Mouse (Mus musculus) R1 (cell line): ENCODE results near the gene Otx2.

Experiments used
- DNase-seq: peaks from one replicate; pipeline ENCODE4 v3.0.0-alpha.2; 2018; ENCODE audit warnings: low read depth, low spot score

The Otx2 gene

GRCm38 (mm10) chr14:48669541-48670257, 3.9 kb downstream of the Otx2 start:
- peak; percentile 12 for DNase-seq

DNA sequence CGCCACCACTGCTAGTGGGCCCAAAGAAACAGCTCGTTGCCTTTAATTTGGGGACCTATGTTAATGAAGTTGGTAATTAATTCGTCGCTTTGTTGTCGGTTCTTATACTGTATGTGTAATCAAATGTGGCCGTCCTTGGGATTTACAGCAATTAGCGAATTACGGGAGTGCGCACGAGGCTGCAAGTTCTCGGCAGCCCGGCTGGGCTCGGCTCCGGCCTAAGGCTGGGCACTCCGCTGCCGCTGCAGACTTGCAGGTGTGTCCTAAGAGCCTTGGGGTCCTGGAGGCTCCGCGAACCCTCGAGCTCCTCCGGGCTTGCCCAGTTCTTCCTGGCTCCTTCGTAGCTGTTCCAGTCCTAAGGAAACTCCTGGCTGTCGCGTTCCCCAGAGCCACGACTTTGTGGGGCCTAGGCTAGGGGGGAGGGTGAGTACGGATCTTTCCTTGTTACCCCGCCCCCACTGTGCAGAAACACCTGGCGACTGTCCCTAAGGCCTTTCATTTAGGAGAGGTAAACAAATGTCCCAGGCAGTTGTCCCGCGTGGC, 4.8 kb downstream of the Otx2 start:
- DNase-seq = peak; percentile 50

DNA sequence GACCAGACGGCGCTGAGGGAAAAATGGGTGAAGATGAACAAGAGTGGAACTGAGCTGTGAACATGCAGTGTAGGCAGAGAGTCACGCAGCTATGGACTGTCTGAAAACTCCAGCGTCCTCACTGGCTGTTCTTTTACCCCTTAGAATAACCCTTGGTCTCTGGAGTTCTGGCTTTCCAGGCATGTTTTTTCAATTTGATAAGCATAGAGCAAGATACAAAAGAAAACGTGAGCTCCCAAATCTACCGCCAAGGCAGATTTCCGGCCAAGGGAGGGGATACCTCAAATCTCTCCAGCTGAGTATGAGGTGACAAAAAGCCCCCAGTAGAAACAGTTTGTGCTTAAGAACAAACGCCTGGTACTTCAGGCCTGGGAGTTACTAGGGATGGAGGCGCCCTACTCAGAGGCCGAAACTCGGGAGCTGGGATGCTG, 5.6 kb downstream of the Otx2 start:
- no peak for DNase-seq

- DNase-seq = no peak
Observed at GRCm38 (mm10) chr14:48667396-48667795, 6.2 kb downstream of the Otx2 start.

DNA sequence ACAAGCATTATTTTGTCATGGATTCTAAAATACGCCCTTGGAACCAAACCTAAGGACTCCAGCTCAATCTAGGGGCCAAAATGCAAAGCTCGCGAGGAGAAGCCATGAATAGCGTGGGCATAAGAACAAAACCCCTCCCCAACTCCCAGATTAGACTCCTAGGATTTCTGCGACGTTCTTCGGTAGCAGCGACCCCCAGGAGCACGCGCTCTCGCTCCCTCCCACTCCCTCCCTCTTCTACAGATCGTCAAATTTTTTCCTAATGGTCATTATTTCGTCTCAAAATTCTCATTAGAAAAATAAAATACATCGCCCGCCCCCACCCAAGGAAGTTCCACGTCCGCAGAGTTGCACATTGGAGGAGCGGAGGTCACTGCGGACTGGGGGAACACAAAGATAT, 6.8 kb downstream of the Otx2 start:
- peak; percentile 72 for DNase-seq

DNA sequence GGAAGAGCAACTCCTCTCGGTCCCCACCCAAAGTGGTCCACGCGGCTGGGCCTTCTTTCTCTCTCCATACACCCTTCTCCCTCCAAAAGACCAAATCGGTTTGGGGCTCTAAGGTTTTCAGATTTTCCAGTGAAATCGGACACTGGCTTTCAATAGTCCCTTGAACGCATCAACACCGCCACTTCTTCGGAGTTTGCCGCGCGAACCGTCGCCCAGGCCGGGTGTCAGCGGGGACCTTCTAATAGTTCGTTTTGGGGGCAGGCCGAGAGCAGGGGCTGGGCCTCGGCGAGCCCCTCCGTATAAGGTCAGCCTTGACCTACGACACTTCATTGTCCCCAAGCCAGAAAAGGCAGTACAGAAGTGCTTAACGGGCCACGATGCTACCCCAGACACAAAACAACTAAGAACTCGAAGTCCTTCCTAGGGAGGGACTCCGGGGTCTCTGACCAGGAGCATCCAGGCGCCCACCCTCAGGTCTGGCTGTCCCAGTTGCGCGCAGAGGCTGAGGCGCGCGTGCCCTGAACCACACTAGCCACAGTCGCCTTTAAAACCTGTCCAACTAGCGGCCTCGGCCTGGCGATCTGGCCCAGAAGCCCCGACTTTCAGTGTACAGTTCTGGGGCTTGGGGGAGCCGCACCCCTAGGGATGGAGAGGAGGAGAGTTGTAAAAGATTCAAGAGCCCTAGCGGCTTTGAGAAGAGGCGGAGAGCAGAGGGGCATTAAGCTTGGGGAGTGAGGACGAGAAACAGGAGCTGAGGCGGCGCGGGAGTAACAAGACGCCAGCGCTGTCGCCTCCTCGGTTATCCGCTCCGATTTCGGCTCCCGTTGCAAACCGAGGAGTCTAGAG, 7.6 kb downstream of the Otx2 start:
- peak; percentile 78 for DNase-seq

DNA sequence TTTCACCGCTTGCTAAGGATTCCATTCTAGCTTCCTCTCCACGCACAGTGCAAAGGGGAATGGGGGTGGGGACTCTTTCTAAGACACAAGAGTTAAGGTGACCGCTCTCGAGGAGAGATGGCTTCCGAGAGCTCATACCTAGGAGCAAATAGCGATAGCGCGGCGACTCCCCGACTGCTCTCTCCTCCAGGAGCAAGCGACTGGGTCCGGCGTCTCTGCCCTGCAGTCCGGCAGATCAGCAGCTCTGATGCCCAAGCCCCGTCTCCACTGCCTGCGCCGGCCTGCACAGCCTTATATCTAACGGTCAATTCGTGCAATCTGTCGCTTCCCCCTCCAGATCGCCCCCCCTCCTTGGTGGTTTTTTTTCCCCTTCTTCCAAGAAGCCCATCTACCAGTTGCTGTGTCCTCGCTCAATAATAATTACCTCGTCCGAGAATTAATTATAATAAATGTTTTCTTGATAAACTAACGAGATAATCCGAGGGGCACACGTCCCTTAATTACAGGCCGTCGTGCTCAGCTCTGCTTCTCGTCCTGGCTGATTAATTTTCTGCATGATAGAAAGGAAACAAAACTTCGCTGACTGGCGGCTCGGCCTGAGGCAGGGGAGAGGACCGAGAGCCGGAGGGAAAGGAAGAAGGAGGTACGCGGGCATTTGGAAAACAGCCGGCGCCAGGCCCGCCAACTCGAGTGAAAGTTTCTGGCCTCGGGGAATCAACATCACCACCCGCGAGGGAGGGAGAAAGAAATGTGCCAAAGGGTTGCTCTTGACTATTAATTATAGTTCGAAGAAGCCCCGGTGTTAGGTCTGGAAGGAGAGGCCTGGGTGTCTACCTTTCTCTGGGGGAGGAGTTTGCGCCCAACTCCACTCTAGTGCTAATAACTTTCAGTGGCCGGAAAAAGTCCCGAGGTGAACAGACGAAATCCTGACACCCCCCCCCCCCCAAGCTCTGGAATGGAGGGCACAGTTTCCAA, 8.5 kb downstream of the Otx2 start:
- DNase-seq = peak; percentile 72

DNA sequence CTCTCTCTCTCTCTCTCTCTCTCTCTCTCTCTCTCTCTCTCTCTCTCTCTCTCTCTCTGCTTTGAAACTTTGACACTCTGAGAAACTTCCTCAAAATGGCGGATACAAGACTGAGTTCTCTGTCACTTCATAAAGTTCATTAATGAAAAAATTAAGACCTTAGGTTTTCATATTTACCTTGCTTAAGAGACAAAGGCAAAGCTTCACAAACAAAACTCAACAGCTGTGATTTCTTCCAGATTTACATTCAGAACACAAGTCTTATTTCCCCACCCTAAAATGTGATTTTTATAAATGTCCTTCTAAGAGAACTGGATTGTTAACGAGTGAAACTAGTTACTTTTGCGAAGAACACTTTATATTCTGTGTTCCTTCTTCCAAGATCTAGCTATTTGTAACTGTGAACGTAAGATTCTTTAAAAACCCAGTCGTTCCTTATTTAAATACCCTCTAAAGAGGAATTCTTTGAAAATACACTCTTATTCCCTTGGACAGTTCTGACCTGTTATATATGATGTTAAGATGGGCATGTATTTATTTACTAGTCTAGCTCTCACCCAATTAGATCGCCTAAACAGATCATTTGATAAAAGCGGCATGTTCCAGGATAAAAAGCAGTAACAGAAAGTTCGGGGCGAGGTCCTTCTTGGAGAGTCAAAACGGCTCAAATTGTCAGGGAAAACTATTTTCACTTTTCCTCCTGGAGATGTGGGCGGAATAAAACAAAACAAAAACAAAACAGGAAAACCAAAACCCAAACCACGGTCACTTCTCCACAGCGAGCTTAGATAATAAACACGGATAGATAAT, 9.4 kb downstream of the Otx2 start:
- no peak for DNase-seq

DNA sequence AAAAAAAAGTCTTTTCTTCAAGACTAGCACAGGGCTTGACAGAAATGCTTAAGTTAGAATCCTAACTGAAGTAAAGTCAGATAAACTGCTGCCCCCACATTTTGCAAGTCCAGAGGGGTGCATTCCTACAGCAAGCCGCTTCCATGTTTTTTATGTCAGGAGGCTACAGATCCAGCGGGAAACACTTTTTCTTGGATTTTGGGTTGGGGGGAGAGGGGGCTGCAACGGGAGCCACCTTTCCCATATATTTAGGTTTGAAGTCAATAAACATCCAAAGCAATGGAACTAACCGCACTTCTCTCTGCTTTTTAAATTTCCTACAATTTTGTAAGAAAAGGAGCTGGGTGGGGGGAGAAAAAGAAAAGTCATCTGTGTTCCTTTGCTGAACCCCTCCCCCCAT, 10.1 kb downstream of the Otx2 start:
- DNase-seq = no peak

- DNase-seq = peak; percentile 83
Observed at GRCm38 (mm10) chr14:48662568-48663236, 10.9 kb downstream of the Otx2 start.

DNA sequence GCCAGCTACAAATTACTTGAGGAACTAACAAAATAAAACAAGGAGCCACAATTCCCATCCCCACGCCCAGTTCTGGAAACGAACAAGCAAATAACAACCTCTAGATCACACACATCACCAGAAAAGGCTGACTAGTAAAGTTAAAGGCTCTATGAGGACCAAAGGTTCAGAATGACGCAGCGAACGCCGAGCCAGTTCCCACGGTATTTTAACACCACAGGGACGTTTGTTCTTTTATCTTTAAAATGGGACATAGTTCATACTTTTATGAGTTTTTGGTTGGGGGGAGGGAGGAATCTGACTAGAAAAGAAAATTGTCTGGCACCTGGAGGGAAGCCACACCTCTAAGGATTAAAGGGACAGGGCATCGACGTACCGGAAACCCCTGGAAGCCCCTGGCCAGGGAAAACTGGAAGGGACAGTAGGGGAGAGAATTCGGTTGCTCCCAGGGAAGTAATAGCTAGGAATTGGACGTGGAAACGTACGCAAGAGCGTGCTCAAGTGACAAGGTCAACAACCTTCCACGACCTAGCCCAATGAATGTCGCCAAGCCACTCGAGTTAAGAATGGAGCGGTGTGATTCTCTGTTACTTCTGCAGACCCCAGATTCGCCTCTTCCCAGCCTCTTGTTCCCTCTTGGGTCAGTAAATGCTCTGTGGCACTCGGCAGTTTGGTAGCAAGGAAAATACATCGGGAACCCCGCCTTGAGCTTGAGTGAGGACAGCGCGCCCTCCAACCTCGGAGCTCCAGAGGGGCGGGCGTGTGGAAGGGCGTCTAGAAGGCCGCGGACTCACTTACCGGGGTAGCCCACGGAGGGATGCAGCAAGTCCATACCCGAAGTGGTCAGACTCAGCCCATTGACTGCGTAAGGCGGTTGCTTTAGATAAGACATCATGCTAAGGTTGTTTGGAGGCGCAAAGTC, 11.7 kb downstream of the Otx2 start:
- DNase-seq = peak; percentile 37

DNA sequence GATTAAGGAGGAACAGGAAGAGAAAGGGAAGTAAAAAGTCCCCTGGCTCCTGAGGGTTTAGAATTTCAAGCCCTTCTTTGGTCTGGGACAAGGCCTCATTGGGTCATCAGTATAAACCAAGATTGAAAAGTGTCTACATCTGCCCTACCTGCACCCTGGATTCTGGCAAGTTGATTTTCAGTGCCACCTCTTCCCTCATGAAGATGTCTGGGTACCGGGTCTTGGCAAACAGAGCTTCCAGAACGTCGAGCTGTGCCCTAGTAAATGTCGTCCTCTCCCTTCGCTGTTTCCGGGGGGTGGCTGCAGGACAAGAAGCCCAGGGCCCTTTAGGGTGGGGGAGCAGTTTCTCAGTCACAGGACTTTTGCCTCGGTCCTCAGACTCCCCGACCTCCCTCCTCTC, 12.5 kb downstream of the Otx2 start:
- DNase-seq = no peak

GRCm38 (mm10) chr14:48660593-48660992, 13.0 kb downstream of the Otx2 start:
- DNase-seq = no peak

- DNase-seq = no peak
Observed at GRCm38 (mm10) chr14:48659661-48660060, 14.0 kb downstream of the Otx2 start.

DNA sequence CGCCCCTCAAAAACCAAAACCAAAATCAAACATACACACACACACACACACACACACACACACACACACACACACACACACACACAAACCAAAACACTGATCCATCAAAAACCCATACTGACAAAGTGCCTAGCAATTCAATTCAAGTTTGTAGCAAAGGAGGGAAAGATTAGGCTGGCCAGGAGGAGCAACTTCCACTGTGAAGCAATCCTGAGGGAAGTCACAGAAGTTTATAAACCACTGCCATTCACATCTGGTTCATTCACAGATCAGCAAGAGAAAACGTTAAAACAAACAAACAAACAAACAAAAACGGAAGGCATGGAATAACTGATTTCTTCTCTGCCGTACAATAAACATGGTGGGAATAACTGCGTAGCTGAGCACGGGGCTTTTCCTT, 16.4 kb downstream of the Otx2 start:
- no peak for DNase-seq

GRCm38 (mm10) chr14:48656711-48657110, 16.9 kb downstream of the Otx2 start:
- no peak for DNase-seq

- DNase-seq = peak; percentile 49
Observed at GRCm38 (mm10) chr14:48655792-48656550, 17.6 kb downstream of the Otx2 start.

DNA sequence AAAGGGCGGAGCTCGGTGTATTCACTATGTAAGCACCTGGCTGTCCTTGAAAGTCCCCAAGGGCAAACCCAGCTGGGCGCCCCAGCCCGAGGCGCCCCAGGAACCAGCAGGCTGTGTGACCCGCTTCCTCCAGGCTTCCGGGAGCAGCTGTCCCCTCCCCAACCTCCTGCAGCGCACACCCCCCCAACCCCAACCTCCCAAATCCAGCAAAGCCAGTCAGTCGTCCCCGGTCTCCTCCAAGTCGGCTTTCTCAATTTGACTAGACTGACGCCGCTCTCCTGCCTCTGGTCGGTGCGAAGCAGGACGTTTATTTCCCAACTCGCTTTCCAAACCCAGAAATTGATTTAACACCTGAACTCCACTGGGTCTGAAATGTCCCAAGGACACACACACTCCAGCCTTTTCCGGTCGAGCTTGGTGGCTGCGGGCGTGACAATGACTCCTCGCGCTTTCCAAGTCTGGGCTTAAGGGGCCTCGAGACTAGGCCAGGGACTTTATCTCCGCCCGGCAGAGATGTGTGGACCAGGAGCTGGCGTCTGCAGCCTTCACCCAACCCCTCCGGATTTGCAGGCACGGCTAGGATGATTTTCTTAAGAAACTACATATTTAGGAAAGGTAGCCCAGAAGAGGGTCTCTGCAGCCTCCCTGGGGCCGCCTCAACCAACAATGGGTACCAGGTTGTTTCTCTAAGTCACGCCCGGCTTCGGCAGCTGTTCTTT, 18.4 kb downstream of the Otx2 start:
- peak; percentile 98 for DNase-seq
